Mouse (Mus musculus): ENCODE data around the gene 2610528A11Rik. TPM values are rescaled to one million over a fixed set of nuclear protein-coding genes. Genes with fewer than 3 reads are reported as not detected.

Gene 2610528A11Rik
- total and polyA plus RNA-seq, 2 experiments: 0.29 TPM; not detected in 1

- H3K79me2 ChIP-seq (ENCODE audit: control insufficient read depth, insufficient read depth, low read length): no peaks in the 10 kb centered on the region
- no peaks in the 10 kb centered on the region for H3K27me3 ChIP-seq (ENCODE audit: control insufficient read depth, insufficient read depth, low read length)
- no peaks in the 10 kb centered on the region; the same call in 1 of the 2 replicates for H3K36me3 ChIP-seq (ENCODE audit: control insufficient read depth, insufficient read depth, low read length)
- no peak overlapping the region for H3K9ac ChIP-seq (ENCODE audit: low read depth, low read length)
- WGBS: 89% methylated on average over 7 of the region's 7 CpGs
- H3K4me1 ChIP-seq (ENCODE audit: control insufficient read depth, insufficient read depth, low read length): no peaks in the 10 kb centered on the region
- H3K4me3 ChIP-seq (ENCODE audit: insufficient read depth, low read depth, low read length): no peak overlapping the region
- TF ChIP-seq POLR2A (IDR thresholded peaks at IDR 0.05; ENCODE audit: extremely low read depth, insufficient read depth, low read length) (no peak), CTCF (IDR thresholded peaks at IDR 0.05; ENCODE audit: low read depth, low read length) (no peak)
- H3K27ac ChIP-seq (replicated peaks; ENCODE audit: insufficient read depth, low read depth, low read length): no peak overlapping the region
- DNase-seq (ENCODE audit: extremely low read depth, low read depth, low spot score): no peak
These were observed 891 bp downstream of the 2610528A11Rik start for GRCm38 (mm10) chr14:37112931-37113330.

- H3K36me3 ChIP-seq (ENCODE audit: control insufficient read depth, insufficient read depth, low read length): no peaks in the 10 kb centered on the region
- no peak for DNase-seq (ENCODE audit: extremely low read depth, low read depth, low spot score)
- TF ChIP-seq POLR2A (IDR thresholded peaks at IDR 0.05; ENCODE audit: extremely low read depth, insufficient read depth, low read length) (no peak), CTCF (IDR thresholded peaks at IDR 0.05; ENCODE audit: low read depth, low read length) (no peak)
- no peak overlapping the region for H3K27ac ChIP-seq (replicated peaks; ENCODE audit: insufficient read depth, low read depth, low read length)
- no peaks in the 10 kb centered on the region for H3K4me1 ChIP-seq (ENCODE audit: control insufficient read depth, insufficient read depth, low read length)
- H3K79me2 ChIP-seq (ENCODE audit: control insufficient read depth, insufficient read depth, low read length): no peaks in the 10 kb centered on the region
- no peaks in the 10 kb centered on the region for H3K27me3 ChIP-seq (ENCODE audit: control insufficient read depth, insufficient read depth, low read length)
- no peak overlapping the region for H3K9ac ChIP-seq (ENCODE audit: low read depth, low read length)
- no peak overlapping the region for H3K4me3 ChIP-seq (ENCODE audit: insufficient read depth, low read depth, low read length)
These were observed 2.5 kb downstream of the 2610528A11Rik start for GRCm38 (mm10) chr14:37111371-37111770.

GRCm38 (mm10) chr14:37110456-37110855 is 3.4 kb downstream of the 2610528A11Rik start:
- Histone ChIP-seq H3K9ac (ENCODE audit: low read depth, low read length) (no peak overlapping the region), H3K4me1 (ENCODE audit: control insufficient read depth, insufficient read depth, low read length) (no peaks in the 10 kb centered on the region), H3K27me3 (ENCODE audit: control insufficient read depth, insufficient read depth, low read length) (no peaks in the 10 kb centered on the region), H3K79me2 (ENCODE audit: control insufficient read depth, insufficient read depth, low read length) (no peaks in the 10 kb centered on the region), H3K36me3 (ENCODE audit: control insufficient read depth, insufficient read depth, low read length) (no peaks in the 10 kb centered on the region), H3K4me3 (ENCODE audit: insufficient read depth, low read depth, low read length) (no peak overlapping the region), H3K27ac (replicated peaks; ENCODE audit: insufficient read depth, low read depth, low read length) (no peak overlapping the region)
- no peak for TF ChIP-seq POLR2A (IDR thresholded peaks at IDR 0.05; ENCODE audit: extremely low read depth, insufficient read depth, low read length)
- TF ChIP-seq CTCF (IDR thresholded peaks at IDR 0.05; ENCODE audit: low read depth, low read length): no peak
- DNase-seq (ENCODE audit: extremely low read depth, low read depth, low spot score): no peak
- 88% methylated on average over 2 of the region's 2 CpGs for WGBS

- H3K36me3 ChIP-seq (ENCODE audit: control insufficient read depth, insufficient read depth, low read length): no peaks in the 10 kb centered on the region
- H3K79me2 ChIP-seq (ENCODE audit: control insufficient read depth, insufficient read depth, low read length): no peaks in the 10 kb centered on the region
- no peaks in the 10 kb centered on the region for H3K27me3 ChIP-seq (ENCODE audit: control insufficient read depth, insufficient read depth, low read length)
- WGBS: 68% methylated on average over 9 of the region's 9 CpGs
- H3K9ac ChIP-seq (ENCODE audit: low read depth, low read length): no peak overlapping the region
- DNase-seq (ENCODE audit: extremely low read depth, low read depth, low spot score): no peak
- H3K27ac ChIP-seq (replicated peaks; ENCODE audit: insufficient read depth, low read depth, low read length): no peak overlapping the region
- TF ChIP-seq CTCF (IDR thresholded peaks at IDR 0.05; ENCODE audit: low read depth, low read length) (no peak), POLR2A (IDR thresholded peaks at IDR 0.05; ENCODE audit: extremely low read depth, insufficient read depth, low read length) (no peak)
- no peak overlapping the region for H3K4me3 ChIP-seq (ENCODE audit: insufficient read depth, low read depth, low read length)
- H3K4me1 ChIP-seq (ENCODE audit: control insufficient read depth, insufficient read depth, low read length): no peaks in the 10 kb centered on the region
These were observed 3.8 kb downstream of the 2610528A11Rik start for GRCm38 (mm10) chr14:37109975-37110374.

GRCm38 (mm10) chr14:37109460-37109859 is 4.4 kb downstream of the 2610528A11Rik start:
- H3K36me3 ChIP-seq (ENCODE audit: control insufficient read depth, insufficient read depth, low read length): no peaks in the 10 kb centered on the region
- 63% methylated on average over 8 of the region's 8 CpGs for WGBS
- TF ChIP-seq CTCF (IDR thresholded peaks at IDR 0.05; ENCODE audit: low read depth, low read length) (no peak), POLR2A (IDR thresholded peaks at IDR 0.05; ENCODE audit: extremely low read depth, insufficient read depth, low read length) (no peak)
- no peak overlapping the region for H3K27ac ChIP-seq (replicated peaks; ENCODE audit: insufficient read depth, low read depth, low read length)
- H3K4me1 ChIP-seq (ENCODE audit: control insufficient read depth, insufficient read depth, low read length): no peaks in the 10 kb centered on the region
- no peak for DNase-seq (ENCODE audit: extremely low read depth, low read depth, low spot score)
- H3K79me2 ChIP-seq (ENCODE audit: control insufficient read depth, insufficient read depth, low read length): no peaks in the 10 kb centered on the region
- no peak overlapping the region for H3K9ac ChIP-seq (ENCODE audit: low read depth, low read length)
- no peaks in the 10 kb centered on the region for H3K27me3 ChIP-seq (ENCODE audit: control insufficient read depth, insufficient read depth, low read length)
- H3K4me3 ChIP-seq (ENCODE audit: insufficient read depth, low read depth, low read length): no peak overlapping the region

- H3K27me3 ChIP-seq (ENCODE audit: control insufficient read depth, insufficient read depth, low read length): no peaks in the 10 kb centered on the region
- TF ChIP-seq CTCF (IDR thresholded peaks at IDR 0.05; ENCODE audit: low read depth, low read length): no peak
- no peak for TF ChIP-seq POLR2A (IDR thresholded peaks at IDR 0.05; ENCODE audit: extremely low read depth, insufficient read depth, low read length)
- no peak overlapping the region for H3K9ac ChIP-seq (ENCODE audit: low read depth, low read length)
- no peak overlapping the region for H3K27ac ChIP-seq (replicated peaks; ENCODE audit: insufficient read depth, low read depth, low read length)
- no peak overlapping the region for H3K4me3 ChIP-seq (ENCODE audit: insufficient read depth, low read depth, low read length)
- no peaks in the 10 kb centered on the region for H3K79me2 ChIP-seq (ENCODE audit: control insufficient read depth, insufficient read depth, low read length)
- WGBS: 52% methylated on average over 7 of the region's 7 CpGs
- H3K36me3 ChIP-seq (ENCODE audit: control insufficient read depth, insufficient read depth, low read length): no peaks in the 10 kb centered on the region
- no peaks in the 10 kb centered on the region for H3K4me1 ChIP-seq (ENCODE audit: control insufficient read depth, insufficient read depth, low read length)
- no peak for DNase-seq (ENCODE audit: extremely low read depth, low read depth, low spot score)
These were observed 8.0 kb downstream of the 2610528A11Rik start for GRCm38 (mm10) chr14:37105846-37106245.

Measured in liver, adult 2 months (tissue).